Mouse (Mus musculus): ENCODE measurements around the gene Tas2r113.
"Not testable (repeated sequence)": the region's sequence is repeated elsewhere in the genome, so short reads cannot be mapped to it uniquely, and the experiment has no call there.

Gene Tas2r113

GRCm38 (mm10) chr6:132892711-132893110 is at the start of gene Tas2r113:
Gene Tas2r113 (plus strand): TSS chr6:132893011.
- no peak for DNase-seq

GRCm38 (mm10) chr6:132846842-132847241 is 46.0 kb upstream of the Tas2r113 start, which contains the start of gene Tas2r123:
Gene Tas2r123 (plus strand): TSS chr6:132847142.
- DNase-seq = no peak

DNA sequence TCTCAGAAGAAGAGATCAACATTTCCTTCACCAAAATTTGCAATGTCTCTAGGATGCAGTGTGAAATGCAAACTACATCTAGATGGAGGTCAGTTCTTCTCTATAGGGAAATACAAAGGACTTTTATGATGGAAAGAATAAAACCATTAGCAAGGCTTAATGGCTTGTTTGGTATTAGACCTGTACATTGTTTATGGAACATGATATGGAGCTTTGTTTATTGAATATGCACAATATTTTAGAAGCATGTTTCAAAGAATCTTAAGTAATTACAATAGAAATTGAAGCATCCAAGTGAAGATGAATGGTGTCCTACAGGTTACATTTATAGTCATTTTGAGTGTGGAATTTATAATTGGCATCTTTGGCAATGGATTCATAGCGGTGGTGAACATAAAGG is 37.7 kb upstream of the Tas2r113 start, which contains the start of gene Tas2r116:
TSS of gene Tas2r116 (plus strand) at position 301 of the 400 bp plus-strand sequence.
- no peak for DNase-seq

DNA sequence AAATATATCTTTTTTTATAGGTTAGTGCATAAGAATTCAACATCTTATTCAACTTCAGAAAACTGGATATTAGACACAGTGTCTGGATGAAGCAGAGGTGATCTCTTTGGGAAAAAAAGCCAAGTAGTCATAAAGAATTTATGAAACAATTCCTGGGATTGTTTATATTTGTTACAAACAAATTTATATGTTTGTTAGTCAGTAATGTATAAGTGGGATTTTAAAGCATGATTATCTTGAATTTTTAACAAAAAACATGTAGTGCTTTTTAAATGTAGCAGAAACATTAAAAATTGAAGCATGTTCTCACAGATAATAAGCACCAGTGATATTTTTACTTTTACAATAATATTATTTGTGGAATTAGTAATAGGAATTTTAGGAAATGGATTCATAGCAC is 25.1 kb upstream of the Tas2r113 start, which contains the start of gene Tas2r110:
TSS of gene Tas2r110 (plus strand) at position 301 of the 400 bp plus-strand sequence.
- no peak for DNase-seq

GRCm38 (mm10) chr6:132909351-132909750 is 16.5 kb downstream of the Tas2r113 start, which contains the start of gene Tas2r125:
Gene Tas2r125 (plus strand): TSS chr6:132909651.
- DNase-seq = no peak

- not testable (repeated sequence) for DNase-seq
These were observed 48.6 kb downstream of the Tas2r113 start for GRCm38 (mm10) chr6:132941376-132941775.

Measured in kidney, postnatal 36 days (tissue).